Mouse (Mus musculus): Measurements from ENCODE around the gene Rgs7. TPM values are rescaled to one million over a fixed set of nuclear protein-coding genes. Genes with fewer than 3 reads are reported as not detected.

Gene Rgs7
- polyA plus RNA-seq (2014; fragmentation: Nextera tagmentation; extraction: Ambion mirVana), result 49.4 and 56.7 TPM in 2 replicates

- no peaks in the 10 kb centered on the region for H3K9me3 ChIP-seq (ENCODE audit: control insufficient read depth, low read length)
- ATAC-seq (ENCODE audit: low FRiP score) (peak; percentile 94), DNase-seq (ENCODE audit: low spot score) (peak; percentile 81)
- peak within 1 kb of the TSS; percentile 72 for H3K4me2 ChIP-seq (replicated peaks)
- WGBS, result under 1% methylated on average over 67 of the region's 82 CpGs
- H3K36me3 ChIP-seq (replicated peaks; ENCODE audit: control insufficient read depth, insufficient read depth), result no peaks in the 10 kb centered on the region
- H3K4me1 ChIP-seq (replicated peaks; ENCODE audit: control insufficient read depth, insufficient read depth, low read length), result peaks cover 20% of the 10 kb centered on the region
- H3K4me3 ChIP-seq (replicated peaks; ENCODE audit: low read length), result peak within 1 kb of the TSS; percentile 94
- peak within 1 kb of the TSS; percentile 93 for H3K27ac ChIP-seq
- H3K9ac ChIP-seq, result peak within 1 kb of the TSS; percentile 90
- H3K27me3 ChIP-seq (ENCODE audit: control insufficient read depth, insufficient read depth, low read length), result no peaks in the 10 kb centered on the region
Measured at GRCm38 (mm10) chr1:175491861-175492682, at the start of gene Rgs7. Gene Rgs7, minus strand, starts transcription at chr1:175492500.

- Histone ChIP-seq H3K9me3 (ENCODE audit: control insufficient read depth, low read length) (no peaks in the 10 kb centered on the region), H3K27ac (no peak overlapping the region), H3K4me3 (replicated peaks; ENCODE audit: low read length) (no peak overlapping the region), H3K36me3 (replicated peaks; ENCODE audit: control insufficient read depth, insufficient read depth) (no peaks in the 10 kb centered on the region), H3K4me2 (replicated peaks) (no peak overlapping the region), H3K9ac (no peak overlapping the region), H3K27me3 (ENCODE audit: control insufficient read depth, insufficient read depth, low read length) (no peaks in the 10 kb centered on the region), H3K4me1 (replicated peaks; ENCODE audit: control insufficient read depth, insufficient read depth, low read length) (no peaks in the 10 kb centered on the region)
- 87% methylated on average over 5 of the region's 5 CpGs for WGBS
- DNase-seq (ENCODE audit: low spot score) (no peak), ATAC-seq (ENCODE audit: low FRiP score) (no peak)
Measured at GRCm38 (mm10) chr1:175540700-175541099, 48.4 kb upstream of the Rgs7 start.

GRCm38 (mm10) chr1:175537321-175537720, 45.0 kb upstream of the Rgs7 start:
- Histone ChIP-seq H3K4me3 (replicated peaks; ENCODE audit: low read length) (no peak overlapping the region), H3K4me1 (replicated peaks; ENCODE audit: control insufficient read depth, insufficient read depth, low read length) (no peaks in the 10 kb centered on the region), H3K9me3 (ENCODE audit: control insufficient read depth, low read length) (0 out of 2 replicates have a peak, but pooled peaks cover 3% of the 10 kb centered on the region), H3K27me3 (ENCODE audit: control insufficient read depth, insufficient read depth, low read length) (no peaks in the 10 kb centered on the region), H3K27ac (no peak overlapping the region), H3K36me3 (replicated peaks; ENCODE audit: control insufficient read depth, insufficient read depth) (no peaks in the 10 kb centered on the region), H3K4me2 (replicated peaks) (no peak overlapping the region), H3K9ac (no peak overlapping the region)
- 81% methylated on average over 1 of the region's 1 CpGs for WGBS
- DNase-seq (ENCODE audit: low spot score) (no peak), ATAC-seq (ENCODE audit: low FRiP score) (no peak)

- no peaks in the 10 kb centered on the region for H3K36me3 ChIP-seq (replicated peaks; ENCODE audit: control insufficient read depth, insufficient read depth)
- no peaks in the 10 kb centered on the region for H3K27me3 ChIP-seq (ENCODE audit: control insufficient read depth, insufficient read depth, low read length)
- no peak overlapping the region for H3K4me2 ChIP-seq (replicated peaks)
- no peak overlapping the region for H3K4me3 ChIP-seq (replicated peaks; ENCODE audit: low read length)
- DNase-seq (ENCODE audit: low spot score) (no peak), ATAC-seq (ENCODE audit: low FRiP score) (no peak)
- no peak overlapping the region for H3K9ac ChIP-seq
- no peaks in the 10 kb centered on the region for H3K9me3 ChIP-seq (ENCODE audit: control insufficient read depth, low read length)
- no peak overlapping the region for H3K27ac ChIP-seq
- whole genome bisulfite sequencing, result 76% methylated on average over 1 of the region's 1 CpGs
- H3K4me1 ChIP-seq (replicated peaks; ENCODE audit: control insufficient read depth, insufficient read depth, low read length), result no peaks in the 10 kb centered on the region
Measured at GRCm38 (mm10) chr1:175529858-175530257, 37.6 kb upstream of the Rgs7 start.

- Histone ChIP-seq H3K27me3 (ENCODE audit: control insufficient read depth, insufficient read depth, low read length) (no peaks in the 10 kb centered on the region), H3K36me3 (replicated peaks; ENCODE audit: control insufficient read depth, insufficient read depth) (no peaks in the 10 kb centered on the region), H3K27ac (no peak overlapping the region), H3K9ac (no peak overlapping the region), H3K4me1 (replicated peaks; ENCODE audit: control insufficient read depth, insufficient read depth, low read length) (no peaks in the 10 kb centered on the region), H3K4me3 (replicated peaks; ENCODE audit: low read length) (no peak overlapping the region), H3K9me3 (ENCODE audit: control insufficient read depth, low read length) (no peaks in the 10 kb centered on the region), H3K4me2 (replicated peaks) (no peak overlapping the region)
- ATAC-seq (ENCODE audit: low FRiP score) (no peak), DNase-seq (ENCODE audit: low spot score) (no peak)
- 90% methylated on average over 3 of the region's 3 CpGs for WGBS
Measured at GRCm38 (mm10) chr1:175524626-175525294, 32.5 kb upstream of the Rgs7 start.

- Histone ChIP-seq H3K9me3 (ENCODE audit: control insufficient read depth, low read length) (no peaks in the 10 kb centered on the region), H3K4me1 (replicated peaks; ENCODE audit: control insufficient read depth, insufficient read depth, low read length) (no peaks in the 10 kb centered on the region), H3K27me3 (ENCODE audit: control insufficient read depth, insufficient read depth, low read length) (no peaks in the 10 kb centered on the region), H3K4me2 (replicated peaks) (no peak overlapping the region), H3K9ac (no peak overlapping the region), H3K36me3 (replicated peaks; ENCODE audit: control insufficient read depth, insufficient read depth) (no peaks in the 10 kb centered on the region), H3K27ac (no peak overlapping the region), H3K4me3 (replicated peaks; ENCODE audit: low read length) (no peak overlapping the region)
- DNase-seq (ENCODE audit: low spot score), result no peak
- 88% methylated on average over 2 of the region's 2 CpGs for WGBS
- ATAC-seq (ENCODE audit: low FRiP score), result no peak
Measured at GRCm38 (mm10) chr1:175523572-175523971, 31.3 kb upstream of the Rgs7 start.

GRCm38 (mm10) chr1:175514543-175514942, 22.2 kb upstream of the Rgs7 start:
- DNase-seq (ENCODE audit: low spot score), result no peak
- no peak overlapping the region for H3K9ac ChIP-seq
- 69% methylated on average over 2 of the region's 2 CpGs for WGBS

GRCm38 (mm10) chr1:175512173-175512572, 19.9 kb upstream of the Rgs7 start:
- Histone ChIP-seq H3K36me3 (replicated peaks; ENCODE audit: control insufficient read depth, insufficient read depth) (no peaks in the 10 kb centered on the region), H3K27me3 (ENCODE audit: control insufficient read depth, insufficient read depth, low read length) (no peaks in the 10 kb centered on the region), H3K9ac (no peak overlapping the region), H3K9me3 (ENCODE audit: control insufficient read depth, low read length) (no peaks in the 10 kb centered on the region), H3K4me2 (replicated peaks) (no peak overlapping the region), H3K4me1 (replicated peaks; ENCODE audit: control insufficient read depth, insufficient read depth, low read length) (no peaks in the 10 kb centered on the region), H3K27ac (no peak overlapping the region), H3K4me3 (replicated peaks; ENCODE audit: low read length) (no peak overlapping the region)
- no peak for ATAC-seq (ENCODE audit: low FRiP score)
- 91% methylated on average over 3 of the region's 3 CpGs for WGBS
- no peak for DNase-seq (ENCODE audit: low spot score)

More at GRCm38 (mm10) chr1:175514543-175514942, 22.2 kb upstream of the Rgs7 start:
- H3K27ac ChIP-seq, result no peak overlapping the region
- H3K36me3 ChIP-seq (replicated peaks; ENCODE audit: control insufficient read depth, insufficient read depth), result no peaks in the 10 kb centered on the region
- ATAC-seq (ENCODE audit: low FRiP score), result no peak
- no peaks in the 10 kb centered on the region for H3K27me3 ChIP-seq (ENCODE audit: control insufficient read depth, insufficient read depth, low read length)
- H3K9me3 ChIP-seq (ENCODE audit: control insufficient read depth, low read length), result no peaks in the 10 kb centered on the region
- H3K4me2 ChIP-seq (replicated peaks), result no peak overlapping the region
- no peaks in the 10 kb centered on the region for H3K4me1 ChIP-seq (replicated peaks; ENCODE audit: control insufficient read depth, insufficient read depth, low read length)
- H3K4me3 ChIP-seq (replicated peaks; ENCODE audit: low read length), result no peak overlapping the region

GRCm38 (mm10) chr1:175509989-175510388, 17.7 kb upstream of the Rgs7 start:
- H3K36me3 ChIP-seq (replicated peaks; ENCODE audit: control insufficient read depth, insufficient read depth), result no peaks in the 10 kb centered on the region
- WGBS, result 89% methylated on average over 3 of the region's 3 CpGs
- H3K4me3 ChIP-seq (replicated peaks; ENCODE audit: low read length), result no peak overlapping the region
- no peaks in the 10 kb centered on the region for H3K9me3 ChIP-seq (ENCODE audit: control insufficient read depth, low read length)
- no peaks in the 10 kb centered on the region for H3K4me1 ChIP-seq (replicated peaks; ENCODE audit: control insufficient read depth, insufficient read depth, low read length)
- no peak overlapping the region for H3K27ac ChIP-seq
- DNase-seq (ENCODE audit: low spot score) (no peak), ATAC-seq (ENCODE audit: low FRiP score) (no peak)
- H3K4me2 ChIP-seq (replicated peaks), result no peak overlapping the region
- no peaks in the 10 kb centered on the region for H3K27me3 ChIP-seq (ENCODE audit: control insufficient read depth, insufficient read depth, low read length)
- H3K9ac ChIP-seq, result no peak overlapping the region
